Mouse (Mus musculus) forebrain, embryonic 16.5 days (tissue): Measurements from ENCODE around the gene Sar1b. TPM values are rescaled to one million over a fixed set of nuclear protein-coding genes. Genes with fewer than 3 reads are reported as not detected.
"Not testable (repeated sequence)": the region's sequence is repeated elsewhere in the genome, so short reads cannot be mapped to it uniquely, and the experiment has no call there.

Experiments used
- ATAC-seq: fragments of 200-750 bp; cut with Nextera tagmentation; 2 replicates; pipeline ENCODE4 v1.8.0; 2017; ENCODE audit warnings: mild to moderate bottlenecking, moderate library complexity
- H3K27ac ChIP-seq: fragments of 300-500 bp; sonication (generic); 2 replicates; pipeline ENCODE4 v1.5.1; 2014; ENCODE audit warnings: low read length, control low read depth
- H3K27me3 ChIP-seq: fragments of 300-500 bp; sonication (generic); replicated peaks from 2 replicates; pipeline ENCODE4 v1.6.1; 2014; ENCODE audit warnings: low read length; ENCODE audit not compliant: control insufficient read depth, insufficient read depth
- H3K36me3 ChIP-seq: fragments of 300-500 bp; sonication (generic); 2 replicates; pipeline ENCODE4 v1.6.1; 2014; ENCODE audit not compliant: control insufficient read depth, insufficient read depth
- H3K4me1 ChIP-seq: fragments of 300-500 bp; sonication (generic); replicated peaks from 2 replicates; pipeline ENCODE4 v1.6.1; 2014; ENCODE audit warnings: low read length; ENCODE audit not compliant: control insufficient read depth, insufficient read depth
- H3K4me2 ChIP-seq: fragments of 300-500 bp; sonication (generic); 2 replicates; pipeline ENCODE4 v1.6.1; 2014; ENCODE audit warnings: mild to moderate bottlenecking, low read length, control low read depth
- H3K4me3 ChIP-seq: fragments of 300-500 bp; sonication (generic); replicated peaks from 2 replicates; pipeline ENCODE4 v1.5.1; 2014; ENCODE audit warnings: mild to moderate bottlenecking, low read length, control low read depth
- H3K9ac ChIP-seq: fragments of 300-500 bp; sonication (generic); replicated peaks from 2 replicates; pipeline ENCODE4 v1.6.1; 2014; ENCODE audit warnings: low read depth, low read length, control low read depth
- H3K9me3 ChIP-seq: fragments of 300-500 bp; sonication (generic); 2 replicates; pipeline ENCODE4 v1.6.1; 2016; ENCODE audit warnings: low read length; ENCODE audit not compliant: control insufficient read depth
- WGBS: fragments of 180-500 bp; shearing (Covaris S2); extraction: QIAGEN DNeasy Blood & Tissue Kit; methylation state at CpG from one replicate; pipeline ENCODE4 v1.1.7; 2014; 5-methylcytosine and 5-hydroxymethylcytosine counted together
- polyA plus RNA-seq: library from polyadenylated mRNA; unstranded; fragments of >200 nt; fragmentation: Nextera tagmentation; extraction: Ambion mirVana; gene quantifications from 2 replicates; pipeline ENCODE4 v1.2.1, GENCODE M21; 2015

The Sar1b gene
- polyA plus RNA-seq, 1 experiment from 2014 or later = 158 TPM

DNA sequence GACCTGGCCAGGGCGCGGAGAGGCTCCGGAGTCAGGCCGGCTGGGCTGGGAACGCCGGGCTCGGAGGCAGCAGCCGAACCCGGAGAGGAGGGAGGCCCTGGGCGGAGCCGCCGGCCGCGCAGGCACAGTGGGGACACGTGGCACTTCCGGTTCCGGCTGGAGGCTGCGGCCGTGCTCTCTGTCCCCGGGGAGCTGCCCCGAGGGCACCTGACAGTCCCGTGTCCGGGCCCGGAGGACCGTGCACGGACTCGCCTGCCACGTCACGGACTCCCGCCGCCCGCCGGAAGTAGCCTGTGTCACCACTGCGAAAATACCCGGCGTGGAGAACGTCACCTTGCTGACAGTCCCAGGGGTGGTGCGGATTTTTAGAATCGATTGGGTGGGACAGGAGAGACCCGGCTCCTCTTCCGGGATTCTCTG, 7.1 kb upstream of the Sar1b start:
- Histone ChIP-seq H3K9me3 (no peaks in the 10 kb centered on the region), H3K27ac (peak overlapping the region; percentile 43), H3K4me1 (peaks cover 16% of the 10 kb centered on the region), H3K27me3 (peaks cover 3% of the 10 kb centered on the region; the same call in 1 of the 2 replicates), H3K36me3 (no peaks in the 10 kb centered on the region), H3K9ac (peak overlapping the region; percentile 91), H3K4me3 (peak overlapping the region; percentile 94), H3K4me2 (peak overlapping the region; percentile 92)
- ATAC-seq = peak; percentile 99
- WGBS = under 1% methylated on average over 40 of the region's 41 CpGs

DNA sequence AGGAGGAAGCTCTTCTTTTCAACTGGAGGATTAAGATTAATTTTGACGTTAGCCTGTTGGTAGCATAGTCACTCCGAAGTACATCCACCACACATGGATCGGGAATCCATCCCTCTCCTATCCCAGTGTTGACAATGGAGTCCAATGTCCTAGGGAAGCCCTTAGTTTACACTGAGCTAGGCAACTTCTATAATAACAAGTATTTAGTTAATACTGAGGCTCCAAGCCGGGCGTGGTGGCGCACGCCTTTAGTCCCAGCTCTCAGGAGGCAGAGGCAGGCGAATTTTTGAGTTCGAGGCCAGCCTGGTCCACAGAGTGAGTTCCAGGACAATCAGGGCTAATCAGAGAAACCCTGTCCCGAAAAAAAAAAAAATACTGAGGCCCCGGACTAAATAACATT, 6.5 kb upstream of the Sar1b start:
- WGBS = 77% methylated on average over 11 of the region's 11 CpGs
- peak overlapping the region; percentile 94 for H3K4me3 ChIP-seq
- peaks cover 4% of the 10 kb centered on the region; the same call in 1 of the 2 replicates for H3K27me3 ChIP-seq
- no peak overlapping the region for H3K27ac ChIP-seq
- no peak for ATAC-seq
- peaks cover 16% of the 10 kb centered on the region for H3K4me1 ChIP-seq
- H3K4me2 ChIP-seq = peak overlapping the region; percentile 92
- H3K9ac ChIP-seq = peak overlapping the region; percentile 91
- H3K9me3 ChIP-seq = no peaks in the 10 kb centered on the region
- no peaks in the 10 kb centered on the region for H3K36me3 ChIP-seq

DNA sequence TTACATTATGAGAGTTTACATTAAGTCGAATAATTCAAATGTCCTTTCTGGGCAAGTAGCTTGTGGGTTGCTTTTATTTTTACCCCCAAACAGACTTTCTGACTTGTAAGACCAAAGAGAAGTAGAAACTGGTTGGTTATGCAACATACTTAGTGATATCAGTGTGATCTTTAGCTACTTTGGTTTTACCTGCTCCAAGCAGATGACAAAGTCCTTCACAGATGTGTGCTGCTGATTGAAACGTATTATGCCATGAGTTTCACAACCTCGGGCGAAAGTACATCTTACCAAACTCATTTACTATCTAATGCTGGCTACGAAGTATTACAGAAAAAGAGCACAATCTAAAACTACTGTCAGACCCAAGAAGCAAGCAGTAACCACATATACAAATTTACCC, 5.9 kb upstream of the Sar1b start:
- Histone ChIP-seq H3K27me3 (peaks cover 4% of the 10 kb centered on the region; the same call in 1 of the 2 replicates), H3K9me3 (no peaks in the 10 kb centered on the region), H3K4me2 (no peak overlapping the region), H3K27ac (no peak overlapping the region), H3K4me1 (peaks cover 16% of the 10 kb centered on the region), H3K36me3 (no peaks in the 10 kb centered on the region), H3K9ac (no peak overlapping the region), H3K4me3 (no peak overlapping the region)
- 93% methylated on average over 5 of the region's 5 CpGs for WGBS
- ATAC-seq = no peak

DNA sequence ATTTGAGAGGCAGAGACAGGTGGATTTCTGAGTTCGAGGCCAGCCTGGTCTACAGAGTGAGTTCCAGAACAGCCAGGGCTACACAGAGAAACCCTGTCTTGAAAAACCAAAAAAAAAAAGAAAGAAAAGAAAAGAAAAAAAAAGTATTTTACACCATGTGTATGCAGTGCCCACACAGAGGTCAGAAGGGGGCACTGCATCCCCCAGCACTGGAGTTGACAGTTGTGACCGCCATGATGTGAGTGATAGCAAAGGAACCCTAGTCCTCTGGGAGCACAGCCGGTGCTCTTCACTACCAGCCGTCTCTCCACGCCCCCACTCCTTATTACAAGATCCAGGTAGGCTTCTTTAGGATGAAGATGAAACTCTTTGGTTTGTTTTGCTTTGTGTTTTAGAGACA, 5.3 kb upstream of the Sar1b start:
- not testable (repeated sequence) for H3K36me3 ChIP-seq, H3K4me3 ChIP-seq, H3K4me2 ChIP-seq, H3K27me3 ChIP-seq, H3K9ac ChIP-seq, H3K27ac ChIP-seq, ATAC-seq, H3K9me3 ChIP-seq
- H3K4me1 ChIP-seq = peaks cover 19% of the 10 kb centered on the region
- 91% methylated on average over 5 of the region's 5 CpGs for WGBS

DNA sequence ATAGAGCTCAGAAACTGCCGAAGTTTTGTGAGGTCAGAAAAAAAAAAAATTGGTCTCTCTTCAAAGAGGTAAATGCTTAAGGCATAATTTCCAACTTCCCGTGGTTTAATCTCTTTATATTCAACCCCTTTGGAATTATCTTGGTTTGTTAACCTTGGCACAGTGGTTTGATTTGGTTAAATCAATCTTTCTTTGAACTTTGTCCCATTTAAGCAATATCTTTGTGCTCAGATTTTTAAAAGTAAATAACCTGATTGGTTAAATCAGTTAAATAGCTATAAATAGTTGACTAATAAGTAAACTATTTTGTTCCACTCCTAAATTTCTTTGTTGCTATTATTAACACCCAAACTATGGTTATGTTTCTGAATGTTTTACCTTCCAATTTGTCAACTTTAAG, 4.2 kb upstream of the Sar1b start:
- no peak for ATAC-seq
- Histone ChIP-seq H3K4me2 (no peak overlapping the region), H3K36me3 (no peaks in the 10 kb centered on the region), H3K9ac (no peak overlapping the region), H3K27me3 (peaks cover 4% of the 10 kb centered on the region; the same call in 1 of the 2 replicates), H3K27ac (no peak overlapping the region), H3K9me3 (no peaks in the 10 kb centered on the region), H3K4me1 (peaks cover 20% of the 10 kb centered on the region), H3K4me3 (no peak overlapping the region)
- WGBS = 81% methylated on average over 2 of the region's 2 CpGs

DNA sequence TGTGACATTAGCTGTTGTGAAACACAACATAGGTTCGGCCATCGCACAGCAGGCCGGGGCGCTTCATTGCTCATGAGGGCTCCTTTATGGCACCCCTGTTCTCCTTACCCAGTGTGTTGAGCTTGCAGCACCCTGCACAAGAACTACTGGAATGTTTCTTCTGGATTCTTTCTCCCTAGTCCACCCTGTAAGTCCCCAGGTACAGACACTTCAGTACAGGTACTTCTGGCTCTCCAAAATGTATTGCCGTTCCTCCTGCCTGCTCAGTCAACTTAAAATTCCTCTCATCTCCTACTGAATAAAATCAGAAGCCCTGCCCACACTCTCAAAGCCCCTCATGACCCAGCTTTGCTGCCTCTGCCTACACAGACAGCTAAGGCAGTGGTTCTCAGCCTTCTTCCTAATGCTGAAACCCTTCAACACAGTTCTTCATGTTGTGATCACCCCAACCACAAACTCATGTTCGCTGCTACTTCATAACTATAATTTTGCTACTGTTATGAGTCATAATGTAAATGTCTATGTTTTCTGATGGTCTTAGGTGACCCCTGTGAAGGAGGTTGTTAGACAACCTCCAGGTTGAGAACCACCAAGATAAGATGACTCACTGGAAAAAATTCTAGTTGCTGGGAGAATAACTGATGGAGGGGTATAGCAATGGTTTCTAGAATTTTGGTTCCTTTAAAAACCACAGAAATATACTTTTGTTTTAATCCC, 3.4 kb upstream of the Sar1b start:
- Histone ChIP-seq H3K36me3 (no peaks in the 10 kb centered on the region), H3K4me1 (peaks cover 21% of the 10 kb centered on the region), H3K4me3 (no peak overlapping the region), H3K9ac (no peak overlapping the region), H3K9me3 (no peaks in the 10 kb centered on the region), H3K27me3 (peaks cover 4% of the 10 kb centered on the region; the same call in 1 of the 2 replicates), H3K27ac (no peak overlapping the region), H3K4me2 (no peak overlapping the region)
- 90% methylated on average over 6 of the region's 6 CpGs for WGBS
- no peak for ATAC-seq

DNA sequence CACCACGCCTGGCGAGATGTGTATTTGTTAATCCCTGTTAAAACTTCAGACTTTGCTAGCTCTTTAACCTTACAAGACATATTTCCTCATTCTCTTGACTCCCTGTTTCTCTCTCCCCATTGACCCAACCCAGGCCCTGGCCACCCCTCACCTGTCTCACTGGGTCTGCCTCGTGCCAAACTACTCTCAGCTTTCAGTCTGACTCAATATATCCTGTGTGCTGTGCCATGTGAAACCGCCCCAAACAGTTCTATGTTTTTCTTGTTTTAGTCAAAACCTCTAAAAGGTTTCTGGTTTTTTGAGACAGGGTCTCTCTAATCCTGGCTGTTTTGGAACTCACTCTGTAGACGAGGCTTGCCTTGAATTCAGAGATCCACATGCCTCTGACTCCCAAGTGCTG, 2.2 kb upstream of the Sar1b start:
- Histone ChIP-seq H3K27me3 (peaks cover 4% of the 10 kb centered on the region; the same call in 1 of the 2 replicates), H3K4me1 (peaks cover 16% of the 10 kb centered on the region), H3K4me2 (no peak overlapping the region), H3K27ac (no peak overlapping the region), H3K9me3 (no peaks in the 10 kb centered on the region), H3K4me3 (no peak overlapping the region), H3K9ac (no peak overlapping the region), H3K36me3 (no peaks in the 10 kb centered on the region)
- no peak for ATAC-seq
- WGBS = 82% methylated on average over 5 of the region's 5 CpGs

DNA sequence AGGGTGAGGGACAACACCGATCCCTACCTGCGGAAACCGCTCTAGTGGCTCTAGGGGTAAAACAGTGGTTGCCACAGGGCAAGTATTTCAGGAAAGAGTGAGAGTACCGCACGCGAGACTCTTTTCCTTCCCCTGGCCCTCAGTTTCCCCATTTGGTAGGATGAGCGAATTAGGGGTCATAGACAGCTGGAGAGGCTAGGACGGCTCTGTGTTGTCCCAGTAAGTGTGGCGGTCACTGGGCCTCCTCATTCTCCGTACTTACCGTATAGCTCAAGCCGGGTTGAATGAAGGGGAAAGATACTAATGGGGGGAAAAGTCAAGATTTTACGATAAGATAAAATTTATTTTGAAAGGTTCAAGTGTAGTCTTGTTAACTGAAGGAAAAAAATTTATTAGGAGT, 468 bp downstream of the Sar1b start:
- Histone ChIP-seq H3K4me2 (peak overlapping the region; percentile 98), H3K9ac (peak overlapping the region; percentile 84), H3K9me3 (no peaks in the 10 kb centered on the region), H3K27me3 (peaks cover 4% of the 10 kb centered on the region; the same call in 1 of the 2 replicates), H3K36me3 (no peaks in the 10 kb centered on the region), H3K4me1 (peaks cover 11% of the 10 kb centered on the region), H3K4me3 (peak overlapping the region; percentile 83), H3K27ac (no peak overlapping the region)
- WGBS = 7% methylated on average over 13 of the region's 13 CpGs
- ATAC-seq = peak; percentile 6; the same call in 1 of the 2 replicates

DNA sequence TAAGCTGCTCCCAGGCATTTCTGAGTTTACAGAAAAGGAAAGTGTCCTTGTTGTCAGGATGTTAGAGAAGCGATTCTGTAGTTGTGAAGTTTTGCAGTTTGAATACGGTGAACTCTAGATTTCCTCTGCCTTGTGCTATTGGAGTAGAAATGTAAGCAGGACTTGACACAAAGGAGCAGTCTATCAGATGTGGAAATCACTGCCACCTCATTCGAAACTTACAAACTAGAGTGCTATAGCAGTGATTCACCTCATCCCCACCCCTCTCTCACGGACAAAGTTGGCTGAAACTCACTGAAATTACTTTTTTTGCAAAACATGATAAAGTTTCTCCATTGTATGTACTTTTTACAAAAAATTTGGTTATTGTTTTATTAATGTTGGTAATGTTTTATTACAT, 1.3 kb downstream of the Sar1b start:
- H3K36me3 ChIP-seq = no peaks in the 10 kb centered on the region
- H3K27me3 ChIP-seq = peaks cover 4% of the 10 kb centered on the region; the same call in 1 of the 2 replicates
- H3K9me3 ChIP-seq = no peaks in the 10 kb centered on the region
- peaks cover 11% of the 10 kb centered on the region for H3K4me1 ChIP-seq
- WGBS = 85% methylated on average over 4 of the region's 4 CpGs
- no peak overlapping the region for H3K9ac ChIP-seq
- no peak overlapping the region for H3K4me3 ChIP-seq
- H3K27ac ChIP-seq = no peak overlapping the region
- no peak for ATAC-seq
- H3K4me2 ChIP-seq = peak overlapping the region; percentile 98
